Mouse (Mus musculus): ENCODE measurements at regions not wholly inside any gene's neighbourhood (a gene's known extent, or its start where the extent isn't known, plus 50 kb on each side); places are given as distances from the start of the nearest gene placed in this dataset.

DNA sequence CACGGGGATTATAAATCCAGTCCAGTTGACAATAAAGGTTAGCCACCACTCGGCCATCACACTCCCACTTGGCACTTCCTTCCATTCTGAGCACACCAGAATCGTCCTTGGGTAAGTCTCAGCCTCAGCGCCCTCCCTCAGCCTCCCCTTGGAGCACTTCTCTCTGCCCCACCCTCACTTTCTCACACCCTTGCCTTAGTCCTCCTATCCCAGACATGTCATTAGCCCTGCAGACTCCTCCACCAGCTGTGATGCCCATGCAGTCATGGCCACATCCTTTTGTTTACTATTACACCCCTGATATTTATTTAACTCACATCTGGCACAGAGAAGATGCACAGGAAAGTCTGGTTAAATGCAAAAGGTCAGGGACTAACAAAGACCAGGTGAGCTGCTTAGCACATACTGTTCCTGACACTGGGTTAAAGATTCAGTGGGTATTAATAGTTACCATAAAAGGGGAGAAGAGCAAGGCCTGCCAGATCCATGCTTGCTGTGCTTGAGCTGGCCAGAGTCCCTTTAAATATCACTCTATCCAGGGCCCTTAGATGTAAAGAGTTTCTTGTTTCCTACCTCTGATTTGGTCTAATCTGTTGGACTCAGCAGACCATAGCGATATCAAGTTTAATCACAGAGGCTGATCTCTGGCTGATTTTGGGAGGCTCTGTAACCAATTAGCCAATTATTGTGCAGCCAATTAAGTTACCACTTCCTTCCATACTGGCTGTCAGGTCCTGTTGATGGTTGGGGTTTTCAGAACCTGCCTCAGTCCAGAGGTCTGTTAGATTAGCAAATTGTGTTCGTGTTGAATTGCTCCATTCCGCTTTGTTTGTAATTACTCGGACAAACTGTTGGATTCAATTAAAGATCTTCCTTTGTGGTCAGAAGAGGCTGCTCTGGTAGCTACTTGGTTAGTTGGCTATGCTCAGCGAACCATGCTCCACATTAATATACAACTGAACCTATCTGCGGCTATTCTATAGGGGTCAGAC, 518.0 kb upstream of the Tmem132c start:
- DNase-seq (ENCODE audit: low spot score in 2 of 2) = no peak

DNA sequence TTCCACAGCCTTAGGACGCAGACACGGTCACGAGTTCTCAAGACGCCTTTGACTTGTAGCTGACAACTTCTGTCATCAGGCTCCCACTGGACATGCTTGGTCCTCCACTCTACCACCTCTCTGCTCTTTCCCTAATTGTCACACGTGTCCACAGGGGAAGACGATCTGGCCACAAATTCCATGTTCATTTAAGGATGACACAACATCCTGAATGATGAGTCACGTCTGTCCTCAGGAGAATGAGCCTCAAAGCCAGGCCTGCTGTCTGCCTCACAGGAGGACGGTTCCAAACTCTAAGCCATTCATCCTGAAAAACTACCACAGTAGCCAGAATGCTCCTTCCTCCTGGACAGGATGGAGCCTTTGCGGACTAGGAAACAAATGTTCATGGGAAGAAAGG, 517.3 kb upstream of the Tmem132c start:
- DNase-seq (ENCODE audit: low spot score in 2 of 2) = no peak

DNA sequence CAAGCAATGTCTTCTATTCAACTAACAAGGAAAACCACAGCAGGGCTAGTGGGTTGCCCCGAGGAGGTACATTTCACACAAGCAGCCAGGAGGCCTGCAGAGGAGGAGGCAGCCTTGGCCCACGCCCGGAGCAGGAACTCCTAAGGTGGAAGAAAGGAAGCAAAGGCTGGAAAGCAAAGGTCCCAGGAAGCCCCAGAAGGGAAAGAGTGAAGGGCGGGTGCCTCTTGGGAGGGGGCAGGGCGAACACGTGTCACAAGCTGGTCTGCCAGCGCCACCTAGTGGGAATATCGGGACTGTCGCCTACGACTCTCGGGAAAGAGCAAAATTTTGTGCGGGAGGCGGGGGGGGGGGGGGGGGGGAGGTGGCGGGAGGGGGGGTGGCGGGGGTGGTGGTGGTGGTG, 508.1 kb upstream of the Tmem132c start:
- DNase-seq (ENCODE audit: low spot score in 2 of 2) = no peak

DNA sequence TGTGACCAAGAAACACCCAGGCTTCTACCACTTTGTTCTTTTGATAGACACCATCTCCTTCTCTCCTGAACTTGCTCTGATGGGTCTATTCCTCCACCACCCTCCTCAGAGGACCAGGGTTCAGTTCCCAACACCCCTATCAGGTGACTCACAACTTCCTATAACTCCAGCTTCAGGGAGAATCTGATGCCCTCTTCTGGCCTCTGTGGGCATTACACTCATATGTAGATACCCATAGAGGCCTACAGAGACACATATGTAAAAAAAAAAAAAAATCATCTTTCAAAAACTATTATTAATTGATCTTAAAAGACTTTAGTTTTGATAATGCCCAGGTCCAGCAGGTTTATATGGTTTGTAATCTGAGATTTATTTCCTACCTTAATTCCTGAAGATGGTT, 505.9 kb upstream of the Tmem132c start:
- DNase-seq (ENCODE audit: low spot score in 2 of 2) = no peak

DNA sequence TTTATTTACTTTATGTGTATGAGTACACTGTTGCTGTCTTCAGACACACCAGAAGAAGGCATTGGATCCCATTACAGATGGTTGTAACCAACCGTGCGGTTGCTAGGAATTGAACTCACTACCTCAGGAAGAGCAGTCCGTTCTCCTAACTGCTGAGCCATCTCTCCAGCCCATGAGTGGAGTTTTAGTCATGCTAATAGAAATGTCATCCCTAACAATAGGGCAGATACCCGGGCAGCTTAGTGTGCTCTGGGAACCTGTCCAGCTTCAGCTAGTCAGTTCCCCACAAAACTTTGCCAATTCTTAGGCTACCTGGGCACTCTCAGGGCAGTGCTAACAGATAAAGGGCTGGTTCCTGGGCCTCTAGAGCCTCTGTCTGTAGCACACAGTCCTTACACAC, 503.9 kb upstream of the Tmem132c start:
- no peak for DNase-seq (ENCODE audit: low spot score in 2 of 2)

DNA sequence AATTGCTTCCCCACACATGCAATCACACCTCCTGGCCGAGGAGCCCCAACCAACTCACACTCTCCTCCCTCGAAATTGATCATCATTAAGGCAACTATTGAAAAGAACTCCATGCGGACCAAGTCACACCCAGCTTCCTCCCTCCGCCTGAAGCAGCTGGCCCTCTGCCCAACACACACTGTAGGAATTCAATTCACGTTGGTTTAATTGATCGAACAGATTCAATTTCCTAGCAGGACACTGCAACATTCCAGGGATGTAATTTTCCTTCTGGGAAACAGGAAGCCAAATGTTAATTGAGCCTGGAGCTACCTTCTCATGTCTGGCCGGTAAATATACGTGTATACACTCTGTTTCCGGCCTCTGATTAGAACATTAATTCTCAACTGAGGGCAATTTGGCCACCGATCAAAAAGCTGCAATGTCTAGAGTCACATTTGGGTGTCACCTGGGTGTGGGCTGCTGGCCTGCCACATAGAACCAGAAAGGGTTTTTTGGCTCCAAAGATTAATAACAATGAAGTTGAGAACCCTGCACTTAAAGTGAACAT, 500.7 kb upstream of the Tmem132c start:
- DNase-seq (ENCODE audit: low spot score in 2 of 2) = no peak

DNA sequence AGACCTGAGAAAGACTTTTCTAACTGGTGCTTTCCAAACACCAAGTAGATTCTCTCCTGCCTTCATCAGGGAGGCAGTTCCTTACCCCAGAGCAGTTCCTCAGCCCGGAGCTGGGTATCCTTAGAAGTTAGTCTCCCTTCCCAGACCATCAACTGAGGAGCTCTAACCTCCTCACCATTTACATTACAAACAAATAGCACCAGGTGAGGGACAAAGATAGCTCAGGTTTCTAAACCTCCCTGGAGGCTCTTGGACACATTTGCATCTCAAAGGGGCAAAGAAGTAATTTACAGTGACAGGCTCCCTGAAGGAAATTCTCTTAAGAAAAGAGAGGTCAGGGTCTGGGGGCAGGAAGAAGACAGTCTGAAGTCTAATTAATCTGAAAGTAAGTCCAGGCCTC, 486.5 kb upstream of the Tmem132c start:
- no peak for DNase-seq (ENCODE audit: low spot score in 2 of 2)

DNA sequence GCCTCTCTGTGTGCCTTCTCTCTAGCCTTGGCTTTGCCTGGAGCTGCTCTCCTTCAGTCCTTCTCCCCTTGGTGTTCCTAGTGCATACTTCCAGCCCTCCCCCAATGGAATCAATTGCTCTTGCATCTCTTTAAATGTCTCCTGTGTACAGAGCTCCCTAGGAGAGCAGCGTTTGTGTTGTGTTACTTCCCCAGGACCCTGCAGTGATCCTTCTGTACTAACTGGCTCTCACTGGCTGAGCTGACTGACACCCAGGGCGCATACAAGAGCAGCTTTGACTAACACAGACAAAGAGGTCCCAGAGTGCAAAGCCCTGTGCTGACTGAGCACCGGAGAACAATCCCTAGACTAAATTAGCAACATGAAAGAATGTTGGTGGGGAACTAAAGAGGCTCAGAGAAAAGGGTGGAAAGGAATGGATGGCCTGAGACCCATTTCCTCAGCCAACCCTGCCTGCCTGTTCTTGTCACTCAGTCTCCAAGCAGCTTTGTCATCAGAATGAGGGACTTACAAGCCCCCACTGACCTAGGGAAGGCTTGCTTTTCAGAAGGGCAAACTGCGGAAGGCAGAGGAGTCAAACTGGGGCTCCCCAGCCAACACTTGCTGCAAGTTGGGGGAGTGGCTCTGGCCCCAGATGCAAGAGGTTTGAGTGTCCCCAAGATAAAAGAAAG, 476.4 kb upstream of the Tmem132c start:
- no peak for DNase-seq (ENCODE audit: low spot score in 2 of 2)

DNA sequence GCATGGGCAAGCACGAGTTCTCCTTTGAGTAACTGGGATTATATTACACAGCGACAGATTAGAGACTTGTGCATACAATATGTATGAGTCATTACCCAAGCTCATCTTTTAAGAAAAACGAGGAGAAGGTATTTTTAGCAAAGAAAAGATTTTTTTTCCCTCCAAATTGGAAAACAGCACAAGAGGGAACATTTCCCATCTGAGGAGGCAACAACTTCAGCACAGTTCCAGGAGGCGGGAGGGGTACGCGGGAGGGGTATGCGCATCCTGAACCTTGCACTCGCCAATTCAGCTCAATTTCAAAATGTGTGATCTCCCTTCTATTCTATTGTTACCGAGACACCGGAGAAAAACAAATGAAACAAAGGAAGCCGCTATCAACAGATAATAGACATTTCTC, 472.6 kb upstream of the Tmem132c start:
- DNase-seq (ENCODE audit: low spot score in 2 of 2) = no peak

DNA sequence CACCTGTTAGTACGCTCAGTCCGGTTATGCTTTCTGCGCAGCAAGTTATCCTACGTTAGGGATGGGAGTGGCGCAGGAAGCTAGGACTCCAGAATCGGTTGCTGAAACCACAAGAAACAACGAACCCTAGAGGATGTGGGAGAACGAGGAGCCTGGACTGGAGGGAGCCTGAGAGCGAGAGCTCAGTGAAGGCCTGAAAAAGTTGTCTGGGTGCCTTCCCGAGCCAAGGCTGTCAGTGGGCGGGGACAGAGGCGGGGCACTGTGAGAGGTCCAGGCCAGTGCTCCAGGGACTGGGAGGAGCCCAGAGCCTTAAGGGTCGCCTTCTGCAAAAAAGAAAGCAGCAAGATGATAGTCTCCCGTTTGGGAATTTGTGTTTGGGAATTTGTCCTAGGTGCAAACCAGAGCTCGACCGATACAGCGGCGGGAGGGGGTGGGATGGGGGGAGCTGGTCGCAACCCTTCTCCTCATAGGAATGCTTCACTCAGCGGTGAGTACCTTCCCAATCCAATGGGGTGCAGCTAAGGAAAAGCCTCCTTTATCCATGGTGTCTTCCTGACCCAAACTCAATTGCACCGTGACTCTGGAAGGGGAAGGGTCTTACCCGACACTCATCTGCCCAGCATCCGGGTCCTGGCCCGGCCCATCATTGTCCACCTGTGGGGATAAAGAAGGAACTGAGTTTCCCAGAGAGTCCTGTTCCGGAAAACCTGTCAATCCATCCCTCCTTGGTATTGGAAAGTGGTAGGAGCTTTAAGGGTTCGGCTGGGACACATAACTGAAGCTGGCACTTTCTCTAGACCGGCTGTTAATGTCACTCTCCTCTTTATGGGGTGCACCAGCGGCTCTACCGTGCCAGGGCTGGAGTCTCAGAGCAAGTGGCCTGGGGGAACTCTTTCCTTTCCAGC, 453.6 kb upstream of the Tmem132c start:
- peak; percentile 6 for DNase-seq (ENCODE audit: low spot score in 2 of 2)

DNA sequence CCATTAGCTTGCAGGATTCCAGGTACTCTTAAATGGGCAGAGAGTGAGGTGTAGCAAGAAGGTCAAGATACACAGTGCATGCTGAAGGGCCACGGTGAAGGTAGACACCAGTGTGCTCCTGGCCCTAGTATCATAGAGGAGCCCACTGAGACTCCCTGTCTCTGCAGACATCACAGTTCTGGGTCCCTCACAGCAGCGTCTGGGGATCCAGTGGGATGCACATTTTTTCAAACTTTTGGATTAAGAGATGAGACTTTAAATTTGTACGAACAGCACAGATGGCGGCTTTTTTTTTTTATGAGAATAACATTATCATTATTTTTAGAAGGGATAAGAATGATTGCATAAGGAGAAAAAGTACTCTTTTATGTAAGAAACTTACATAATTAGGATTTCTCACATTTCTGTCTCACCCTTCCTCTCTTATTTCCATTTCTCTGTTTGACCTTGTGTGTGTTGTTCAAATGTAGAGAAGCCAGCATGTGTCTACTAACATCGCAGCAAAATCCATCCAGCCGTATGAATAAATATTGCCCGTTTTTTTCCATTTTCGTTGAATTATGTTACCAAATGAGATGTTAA, 441.8 kb upstream of the Tmem132c start:
- no peak for DNase-seq (ENCODE audit: low spot score in 2 of 2)

DNA sequence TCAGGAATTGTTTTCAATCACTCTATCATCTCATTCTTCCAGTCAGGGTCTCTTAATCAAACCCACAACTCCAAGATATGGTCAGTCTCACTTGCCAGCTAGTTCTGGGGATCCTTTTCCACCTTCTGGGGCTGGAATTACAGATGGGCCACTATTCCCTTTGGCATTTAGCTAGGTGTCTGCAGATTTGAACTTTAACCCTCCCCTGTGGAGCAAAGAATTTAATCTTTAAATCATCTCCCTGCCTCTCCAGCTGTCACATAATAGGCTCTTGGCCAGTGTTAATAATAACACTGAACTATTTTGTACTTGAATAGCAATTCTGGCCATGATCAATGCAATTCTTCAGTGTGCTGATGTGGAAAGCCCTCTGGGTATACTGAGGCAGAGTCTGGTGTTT, 435.0 kb upstream of the Tmem132c start:
- DNase-seq (ENCODE audit: low spot score in 2 of 2) = no peak

DNA sequence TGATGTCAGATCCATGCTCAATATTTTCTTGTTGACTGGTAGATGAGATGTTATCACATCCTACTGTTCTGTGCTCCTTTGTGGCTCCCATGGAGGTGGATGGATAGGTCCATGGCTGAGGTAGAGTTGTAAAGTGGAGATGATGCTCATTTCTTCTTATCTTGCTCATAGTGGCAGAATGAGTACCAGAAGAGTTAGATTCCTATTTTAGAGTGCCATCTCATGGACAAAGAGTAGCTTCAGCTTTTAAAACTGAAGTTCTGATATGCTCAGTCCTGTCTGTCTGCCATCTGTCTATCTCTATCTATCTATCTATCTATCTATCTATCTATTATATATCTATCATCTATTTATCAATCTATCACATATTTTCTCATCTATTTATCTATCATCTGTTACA, 425.5 kb upstream of the Tmem132c start:
- no peak for DNase-seq (ENCODE audit: low spot score in 2 of 2)

DNA sequence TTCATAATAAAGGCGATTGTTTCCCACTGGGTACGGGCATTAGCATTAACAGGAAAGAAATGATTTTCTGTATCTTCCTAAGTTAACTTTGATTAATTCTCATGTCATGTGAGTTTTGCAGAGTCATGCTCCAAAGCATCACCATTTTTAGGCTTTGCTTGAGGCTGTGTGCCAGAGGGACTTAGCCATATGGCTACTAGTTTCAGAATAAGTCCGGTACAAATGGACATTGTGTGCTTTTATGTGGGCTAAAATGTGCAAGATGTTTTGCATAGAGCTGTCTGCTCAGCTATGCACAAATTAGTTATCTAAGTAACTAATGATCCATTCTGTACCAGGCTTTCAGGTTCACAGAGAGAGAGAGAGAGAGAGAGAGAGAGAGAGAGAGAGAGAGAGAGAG, 406.2 kb upstream of the Tmem132c start:
- no peak for DNase-seq (ENCODE audit: low spot score in 2 of 2)

DNA sequence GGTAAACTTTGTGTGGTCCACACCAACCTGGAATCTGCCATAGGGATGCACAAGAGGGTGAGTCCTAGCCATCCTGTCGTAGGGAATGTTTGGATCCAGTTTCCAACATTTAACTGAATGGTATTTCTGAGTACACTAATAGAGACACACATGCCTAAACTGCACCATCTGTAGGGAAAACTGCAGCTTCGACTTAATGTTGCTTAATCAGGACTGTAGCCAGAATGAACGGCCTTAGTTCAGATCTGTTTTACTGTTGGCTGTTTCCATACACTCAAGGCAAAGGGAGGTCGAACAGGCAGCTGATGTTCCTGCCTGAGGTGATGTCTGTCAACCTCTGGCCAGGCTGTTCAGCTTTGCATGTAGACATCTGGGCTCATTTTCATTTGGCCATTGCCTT, 399.0 kb upstream of the Tmem132c start:
- DNase-seq (ENCODE audit: low spot score in 2 of 2) = no peak

DNA sequence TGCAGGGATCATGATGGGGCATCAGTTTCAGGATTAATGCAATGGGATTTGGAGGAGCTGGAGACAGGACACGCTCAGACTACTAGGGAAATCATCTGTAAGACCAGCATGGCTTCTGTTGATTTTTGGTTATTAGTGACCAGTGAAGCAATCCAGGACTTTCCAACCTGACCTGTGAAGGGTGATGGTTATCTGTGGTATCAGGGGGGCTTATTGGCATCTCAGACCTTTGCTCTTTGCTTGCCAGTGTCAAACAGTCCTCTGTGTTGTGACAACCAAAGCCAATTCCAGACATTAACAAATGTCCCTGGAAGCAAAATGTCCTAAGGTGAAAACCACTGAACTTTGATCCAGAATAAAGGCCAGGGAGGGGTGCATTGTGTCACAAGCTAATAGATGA, 379.5 kb upstream of the Tmem132c start:
- no peak for DNase-seq (ENCODE audit: low spot score in 2 of 2)

DNA sequence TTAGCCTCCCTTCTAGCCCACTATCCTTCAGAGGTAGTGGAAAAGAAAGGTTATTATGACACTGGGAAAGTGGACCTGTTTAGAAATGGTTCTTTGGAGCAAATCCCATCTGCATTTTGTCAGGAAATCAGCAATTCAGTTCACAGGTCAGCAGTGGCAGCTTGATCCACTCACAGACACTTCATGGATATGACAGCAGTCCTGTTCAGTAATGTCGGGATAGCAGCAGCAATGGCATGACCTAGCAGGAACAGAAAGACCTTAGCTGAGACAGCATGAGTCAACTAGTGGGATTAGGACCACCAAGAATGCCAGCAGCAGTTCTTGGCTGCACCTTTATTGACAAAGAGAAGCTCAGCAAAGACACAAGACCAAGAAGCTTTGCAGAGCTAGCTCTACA, 365.8 kb upstream of the Tmem132c start:
- DNase-seq (ENCODE audit: low spot score in 2 of 2) = no peak

DNA sequence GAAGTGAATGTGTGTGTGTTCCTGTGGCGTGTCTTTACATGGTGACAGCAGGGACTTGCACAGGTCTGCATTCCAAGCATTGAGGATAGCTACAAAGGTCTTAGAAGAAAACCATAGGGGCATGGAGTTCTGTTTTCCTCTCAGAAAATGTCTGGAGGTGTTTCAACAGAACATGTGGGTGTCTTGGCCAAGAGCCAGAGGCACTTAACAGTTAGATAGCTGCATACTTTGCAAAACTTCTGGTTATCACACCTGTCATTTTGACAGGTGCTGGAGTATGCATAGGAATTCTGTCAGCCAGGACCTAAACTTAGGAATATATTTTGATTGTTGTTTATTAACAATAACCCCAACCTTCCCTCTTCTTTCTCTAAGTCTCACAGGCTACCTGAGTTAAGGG, 350.9 kb upstream of the Tmem132c start:
- DNase-seq (ENCODE audit: low spot score in 2 of 2) = no peak

DNA sequence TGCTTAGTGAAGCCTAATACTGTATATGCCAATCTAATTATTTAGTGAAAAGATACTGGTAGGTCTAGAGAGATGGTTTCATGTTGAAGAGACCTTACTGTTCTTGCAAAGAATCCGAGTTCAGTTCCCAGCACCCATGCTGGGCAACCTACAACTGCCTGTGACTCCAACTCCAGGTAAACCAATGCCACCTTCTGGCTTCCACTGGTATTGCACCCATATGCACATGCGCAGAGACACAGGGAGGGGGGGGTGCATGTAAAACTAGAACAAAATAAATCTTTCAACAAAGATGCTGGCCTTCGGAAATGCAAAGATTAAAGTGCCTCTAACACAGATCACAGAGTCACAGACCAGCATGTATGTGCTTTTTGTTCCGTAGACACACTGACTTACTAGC, 348.5 kb upstream of the Tmem132c start:
- DNase-seq (ENCODE audit: low spot score in 2 of 2) = no peak

DNA sequence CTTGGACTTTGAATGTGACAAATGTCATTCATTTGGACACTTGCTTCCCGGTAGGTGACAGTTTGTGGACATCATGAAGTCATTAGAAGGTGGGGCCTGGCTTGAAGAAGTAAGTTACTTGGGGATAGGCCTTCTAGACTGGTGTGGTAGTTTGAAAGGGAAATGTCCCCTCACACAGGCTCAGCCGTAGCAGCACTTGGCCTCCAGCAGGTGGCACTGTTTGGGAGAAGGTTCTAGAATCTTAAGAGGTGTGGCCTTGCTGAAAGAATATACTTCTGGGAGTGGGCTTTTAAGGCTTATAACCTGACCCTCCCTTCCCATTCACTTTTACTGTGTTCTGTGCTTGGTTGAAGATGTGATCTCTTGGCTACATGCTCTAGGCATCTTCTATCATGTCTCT, 331.5 kb upstream of the Tmem132c start:
- DNase-seq (ENCODE audit: low spot score in 2 of 2) = no peak

DNA sequence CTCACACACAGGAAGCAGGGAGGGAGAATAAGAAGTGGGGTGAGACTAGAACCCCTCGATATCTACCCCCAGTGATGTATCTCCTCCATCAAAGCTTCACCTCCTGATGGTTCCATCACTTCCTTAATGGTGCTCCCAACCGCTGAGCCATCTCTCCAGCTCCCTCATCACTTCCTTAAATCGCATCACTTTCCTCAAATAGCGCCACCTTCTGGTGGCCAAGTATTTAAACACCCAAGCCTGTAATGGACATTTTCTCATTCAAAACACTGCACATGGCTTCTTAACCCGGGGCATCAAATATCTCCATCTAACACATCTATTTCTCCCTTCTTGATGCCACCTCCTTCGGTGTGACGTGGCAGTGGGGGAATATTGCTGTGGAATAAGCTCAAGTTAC, 324.3 kb upstream of the Tmem132c start:
- DNase-seq (ENCODE audit: low spot score in 2 of 2) = no peak
